Mouse (Mus musculus) ES-Bruce4 (cell line): ENCODE measurements around the gene 2300002M23Rik. TPM values are rescaled to one million over a fixed set of nuclear protein-coding genes. Genes with fewer than 3 reads are reported as not detected.

Experiments
- H3K27ac ChIP-seq: 2 replicates; pipeline ENCODE4 v1.5.1; 2012; ENCODE audit warnings: low read length, inconsistent platforms; ENCODE audit not compliant: insufficient read depth
- H3K27me3 ChIP-seq: 2 replicates; pipeline ENCODE4 v1.6.1; 2012; ENCODE audit warnings: mild to moderate bottlenecking, low read length, inconsistent platforms; ENCODE audit not compliant: control insufficient read depth, poor library complexity, insufficient read depth, severe bottlenecking
- H3K36me3 ChIP-seq: 2 replicates; pipeline ENCODE4 v1.6.1; 2012; ENCODE audit warnings: inconsistent platforms, mild to moderate bottlenecking, low read length, moderate library complexity; ENCODE audit not compliant: control insufficient read depth, poor library complexity, insufficient read depth, severe bottlenecking
- H3K4me1 ChIP-seq: one replicate; pipeline ENCODE4 v1.8.1; 2011; ENCODE audit warnings: low read length; ENCODE audit not compliant: control insufficient read depth, insufficient read depth
- H3K4me3 ChIP-seq: 2 replicates; pipeline ENCODE4 v1.5.1; 2011; ENCODE audit warnings: low read depth, mild to moderate bottlenecking, low read length
- H3K9ac ChIP-seq: 2 replicates; pipeline ENCODE4 v1.6.1; 2012; ENCODE audit warnings: low read depth, mild to moderate bottlenecking, inconsistent platforms; ENCODE audit not compliant: poor library complexity, severe bottlenecking
- H3K9me3 ChIP-seq: replicated peaks from 2 replicates; pipeline ENCODE4 v1.6.1; 2012; ENCODE audit warnings: mild to moderate bottlenecking, low read length, inconsistent platforms; ENCODE audit not compliant: control insufficient read depth, poor library complexity, insufficient read depth, severe bottlenecking
- CTCF ChIP-seq: IDR thresholded peaks from one replicate; pipeline ENCODE4 v1.8.1; 2011; ENCODE audit warnings: low read depth, low read length
- EP300 ChIP-seq: IDR thresholded peaks from 2 replicates; pipeline ENCODE4 v1.6.1; 2011; ENCODE audit warnings: low read depth, low read length; ENCODE audit not compliant: insufficient read depth
- POLR2A ChIP-seq: IDR thresholded peaks from one replicate; pipeline ENCODE4 v1.8.1; 2011; ENCODE audit warnings: low read length; ENCODE audit not compliant: insufficient read depth
- polyA plus RNA-seq: library from polyadenylated mRNA; stranded (reverse); fragments of >200 nt; gene quantifications from 2 replicates; pipeline ENCODE4 v1.2.4, GENCODE M21; 2011; ENCODE audit warnings: low read depth; ENCODE audit not compliant: missing spikeins, insufficient read depth, insufficient read length

2300002M23Rik gene
- polyA plus RNA-seq, 1 experiment, result 0.46 TPM

DNA sequence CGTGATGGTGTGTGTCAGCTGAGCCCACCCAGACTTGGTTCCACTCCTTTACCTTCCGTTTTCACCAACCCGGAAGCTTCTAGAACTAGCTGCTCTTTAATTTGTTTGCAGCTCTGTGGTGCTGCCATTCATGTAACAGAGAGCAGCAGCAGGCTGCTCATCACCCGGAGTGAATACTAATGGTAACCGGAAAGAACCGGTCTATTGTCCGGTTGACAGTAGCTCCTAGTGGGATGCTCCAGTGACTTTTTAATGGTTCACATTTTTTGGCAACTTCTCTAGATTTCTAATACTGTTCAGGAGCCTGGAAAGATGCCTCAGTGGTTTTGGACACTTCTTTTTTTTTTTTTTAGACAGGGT lies 23.9 kb downstream of the 2300002M23Rik start:
- Histone ChIP-seq H3K27me3 (no peaks in the 10 kb centered on the region), H3K9ac (no peak overlapping the region), H3K36me3 (no peaks in the 10 kb centered on the region), H3K9me3 (no peaks in the 10 kb centered on the region), H3K4me3 (no peak overlapping the region), H3K4me1 (peaks cover 7% of the 10 kb centered on the region), H3K27ac (no peak overlapping the region)
- TF ChIP-seq POLR2A (no peak), CTCF (no peak), EP300 (no peak)

GRCm38 (mm10) chr17:35591731-35592130 lies 24.5 kb downstream of the 2300002M23Rik start:
- no peak for TF ChIP-seq POLR2A
- TF ChIP-seq CTCF, result no peak
- no peak for TF ChIP-seq EP300
- Histone ChIP-seq H3K9ac (peak overlapping the region; percentile 2; the same call in 1 of the 2 replicates), H3K9me3 (no peaks in the 10 kb centered on the region; the same call in 1 of the 2 replicates), H3K27me3 (no peaks in the 10 kb centered on the region), H3K36me3 (no peaks in the 10 kb centered on the region), H3K4me3 (peak overlapping the region; percentile 13; the same call in 1 of the 2 replicates), H3K27ac (peak overlapping the region; percentile 19; the same call in 1 of the 2 replicates), H3K4me1 (peaks cover 7% of the 10 kb centered on the region)

GRCm38 (mm10) chr17:35592131-35592530 lies 24.9 kb downstream of the 2300002M23Rik start:
- TF ChIP-seq POLR2A, result no peak
- no peak for TF ChIP-seq EP300
- TF ChIP-seq CTCF, result no peak
- H3K4me1 ChIP-seq, result peaks cover 7% of the 10 kb centered on the region
- H3K4me3 ChIP-seq, result peak overlapping the region; percentile 13; the same call in 1 of the 2 replicates
- H3K36me3 ChIP-seq, result no peaks in the 10 kb centered on the region
- no peaks in the 10 kb centered on the region for H3K27me3 ChIP-seq
- no peaks in the 10 kb centered on the region; the same call in 1 of the 2 replicates for H3K9me3 ChIP-seq
- H3K27ac ChIP-seq, result peak overlapping the region; percentile 31; the same call in 1 of the 2 replicates
- H3K9ac ChIP-seq, result peak overlapping the region; percentile 2; the same call in 1 of the 2 replicates

GRCm38 (mm10) chr17:35593786-35594185 lies 26.5 kb downstream of the 2300002M23Rik start:
- H3K4me3 ChIP-seq, result no peak overlapping the region
- peak overlapping the region; percentile 87 for H3K27ac ChIP-seq
- H3K27me3 ChIP-seq, result no peaks in the 10 kb centered on the region
- H3K36me3 ChIP-seq, result no peaks in the 10 kb centered on the region
- H3K4me1 ChIP-seq, result peaks cover 7% of the 10 kb centered on the region
- no peaks in the 10 kb centered on the region; the same call in 1 of the 2 replicates for H3K9me3 ChIP-seq
- TF ChIP-seq EP300, result no peak
- no peak for TF ChIP-seq CTCF
- no peak overlapping the region; the same call in 1 of the 2 replicates for H3K9ac ChIP-seq

- no peaks in the 10 kb centered on the region for H3K36me3 ChIP-seq
- H3K9ac ChIP-seq, result no peak overlapping the region
- H3K4me3 ChIP-seq, result no peak overlapping the region
- H3K9me3 ChIP-seq, result no peaks in the 10 kb centered on the region; the same call in 1 of the 2 replicates
- H3K27me3 ChIP-seq, result no peaks in the 10 kb centered on the region
- peaks cover 7% of the 10 kb centered on the region for H3K4me1 ChIP-seq
- no peak for TF ChIP-seq EP300
- no peak for TF ChIP-seq CTCF
- TF ChIP-seq POLR2A, result no peak
- peak overlapping the region; percentile 63; the same call in 1 of the 2 replicates for H3K27ac ChIP-seq
Measured at GRCm38 (mm10) chr17:35594456-35594855, 27.2 kb downstream of the 2300002M23Rik start.

- Histone ChIP-seq H3K36me3 (no peaks in the 10 kb centered on the region), H3K27ac (no peak overlapping the region), H3K9me3 (no peaks in the 10 kb centered on the region; the same call in 1 of the 2 replicates), H3K4me1 (peaks cover 10% of the 10 kb centered on the region), H3K4me3 (no peak overlapping the region), H3K27me3 (no peaks in the 10 kb centered on the region), H3K9ac (no peak overlapping the region)
- TF ChIP-seq EP300 (no peak), POLR2A (no peak), CTCF (no peak)
Measured at GRCm38 (mm10) chr17:35597399-35597798, 30.1 kb downstream of the 2300002M23Rik start.
